Mouse (Mus musculus): ENCODE data around the gene Asb6. TPM values are rescaled to one million over a fixed set of nuclear protein-coding genes. Genes with fewer than 3 reads are reported as not detected.

Asb6 gene
- polyA plus RNA-seq, 1 experiment = 97.6 TPM

GRCm38 (mm10) chr2:30782312-30783290 is 47.5 kb downstream of the Asb6 start:
- no peaks in the 10 kb centered on the region for H3K27me3 ChIP-seq (ENCODE audit: control insufficient read depth, insufficient read depth, low read length)
- no peaks in the 10 kb centered on the region for H3K36me3 ChIP-seq (ENCODE audit: control insufficient read depth, insufficient read depth, low read length)
- no peak overlapping the region for H3K4me3 ChIP-seq (ENCODE audit: control insufficient read depth, insufficient read depth, low read length)
- peaks cover 17% of the 10 kb centered on the region for H3K4me1 ChIP-seq (replicated peaks; ENCODE audit: control insufficient read depth, insufficient read depth, low read length)
- DNase-seq = no peak
- H3K27ac ChIP-seq (ENCODE audit: control insufficient read depth, insufficient read depth, low read length) = no peak overlapping the region
- TF ChIP-seq CTCF (IDR thresholded peaks at IDR 0.05; ENCODE audit: borderline replicate concordance, control insufficient read depth, extremely low read depth, insufficient read depth, low read length, poor library complexity) (no peak), POLR2A (IDR thresholded peaks at IDR 0.05; ENCODE audit: control insufficient read depth, extremely low read depth, insufficient read depth, low read length, poor library complexity) (no peak)
- WGBS = 91% methylated on average over 8 of the region's 8 CpGs

- DNase-seq = no peak
- Histone ChIP-seq H3K27me3 (ENCODE audit: control insufficient read depth, insufficient read depth, low read length) (no peaks in the 10 kb centered on the region), H3K4me3 (ENCODE audit: control insufficient read depth, insufficient read depth, low read length) (no peak overlapping the region), H3K27ac (ENCODE audit: control insufficient read depth, insufficient read depth, low read length) (no peak overlapping the region), H3K4me1 (replicated peaks; ENCODE audit: control insufficient read depth, insufficient read depth, low read length) (peaks cover 10% of the 10 kb centered on the region), H3K36me3 (ENCODE audit: control insufficient read depth, insufficient read depth, low read length) (no peaks in the 10 kb centered on the region)
- WGBS = 79% methylated on average over 5 of the region's 5 CpGs
- TF ChIP-seq POLR2A (IDR thresholded peaks at IDR 0.05; ENCODE audit: control insufficient read depth, extremely low read depth, insufficient read depth, low read length, poor library complexity) = no peak
- TF ChIP-seq CTCF (IDR thresholded peaks at IDR 0.05; ENCODE audit: borderline replicate concordance, control insufficient read depth, extremely low read depth, insufficient read depth, low read length, poor library complexity) = no peak
These were observed 50.9 kb downstream of the Asb6 start for GRCm38 (mm10) chr2:30779241-30779640.

GRCm38 (mm10) chr2:30778235-30778634 is 51.9 kb downstream of the Asb6 start:
- WGBS = 96% methylated on average over 4 of the region's 4 CpGs

GRCm38 (mm10) chr2:30777266-30777665 is 52.9 kb downstream of the Asb6 start:
- no peak for TF ChIP-seq CTCF (IDR thresholded peaks at IDR 0.05; ENCODE audit: borderline replicate concordance, control insufficient read depth, extremely low read depth, insufficient read depth, low read length, poor library complexity)
- no peak for TF ChIP-seq POLR2A (IDR thresholded peaks at IDR 0.05; ENCODE audit: control insufficient read depth, extremely low read depth, insufficient read depth, low read length, poor library complexity)
- no peak overlapping the region for H3K4me3 ChIP-seq (ENCODE audit: control insufficient read depth, insufficient read depth, low read length)
- 98% methylated on average over 3 of the region's 3 CpGs for WGBS
- H3K36me3 ChIP-seq (ENCODE audit: control insufficient read depth, insufficient read depth, low read length) = no peaks in the 10 kb centered on the region
- H3K4me1 ChIP-seq (replicated peaks; ENCODE audit: control insufficient read depth, insufficient read depth, low read length) = no peaks in the 10 kb centered on the region
- H3K27ac ChIP-seq (ENCODE audit: control insufficient read depth, insufficient read depth, low read length) = no peak overlapping the region
- DNase-seq = no peak
- H3K27me3 ChIP-seq (ENCODE audit: control insufficient read depth, insufficient read depth, low read length) = no peaks in the 10 kb centered on the region; the same call in 1 of the 2 replicates

More at GRCm38 (mm10) chr2:30778235-30778634, 51.9 kb downstream of the Asb6 start:
- H3K36me3 ChIP-seq (ENCODE audit: control insufficient read depth, insufficient read depth, low read length) = no peaks in the 10 kb centered on the region
- no peak for DNase-seq
- no peak overlapping the region for H3K27ac ChIP-seq (ENCODE audit: control insufficient read depth, insufficient read depth, low read length)
- no peak for TF ChIP-seq POLR2A (IDR thresholded peaks at IDR 0.05; ENCODE audit: control insufficient read depth, extremely low read depth, insufficient read depth, low read length, poor library complexity)
- no peak for TF ChIP-seq CTCF (IDR thresholded peaks at IDR 0.05; ENCODE audit: borderline replicate concordance, control insufficient read depth, extremely low read depth, insufficient read depth, low read length, poor library complexity)
- peaks cover 3% of the 10 kb centered on the region; the same call in 1 of the 2 replicates for H3K4me1 ChIP-seq (replicated peaks; ENCODE audit: control insufficient read depth, insufficient read depth, low read length)
- no peaks in the 10 kb centered on the region; the same call in 1 of the 2 replicates for H3K27me3 ChIP-seq (ENCODE audit: control insufficient read depth, insufficient read depth, low read length)
- no peak overlapping the region for H3K4me3 ChIP-seq (ENCODE audit: control insufficient read depth, insufficient read depth, low read length)

- Histone ChIP-seq H3K36me3 (ENCODE audit: control insufficient read depth, insufficient read depth, low read length) (no peaks in the 10 kb centered on the region), H3K4me1 (replicated peaks; ENCODE audit: control insufficient read depth, insufficient read depth, low read length) (peaks cover 10% of the 10 kb centered on the region; the same call in 1 of the 2 replicates), H3K4me3 (ENCODE audit: control insufficient read depth, insufficient read depth, low read length) (no peak overlapping the region), H3K27ac (ENCODE audit: control insufficient read depth, insufficient read depth, low read length) (no peak overlapping the region), H3K27me3 (ENCODE audit: control insufficient read depth, insufficient read depth, low read length) (peaks cover 13% of the 10 kb centered on the region; the same call in 1 of the 2 replicates)
- DNase-seq = no peak
- TF ChIP-seq CTCF (IDR thresholded peaks at IDR 0.05; ENCODE audit: borderline replicate concordance, control insufficient read depth, extremely low read depth, insufficient read depth, low read length, poor library complexity) = no peak
- TF ChIP-seq POLR2A (IDR thresholded peaks at IDR 0.05; ENCODE audit: control insufficient read depth, extremely low read depth, insufficient read depth, low read length, poor library complexity) = no peak
- 54% methylated on average over 3 of the region's 3 CpGs for WGBS
These were observed 54.2 kb downstream of the Asb6 start for GRCm38 (mm10) chr2:30775955-30776354.

GRCm38 (mm10) chr2:30773313-30774005 is 56.7 kb downstream of the Asb6 start:
- no peak for DNase-seq
- TF ChIP-seq POLR2A (IDR thresholded peaks at IDR 0.05; ENCODE audit: control insufficient read depth, extremely low read depth, insufficient read depth, low read length, poor library complexity) (no peak), CTCF (IDR thresholded peaks at IDR 0.05; ENCODE audit: borderline replicate concordance, control insufficient read depth, extremely low read depth, insufficient read depth, low read length, poor library complexity) (no peak)
- Histone ChIP-seq H3K27me3 (ENCODE audit: control insufficient read depth, insufficient read depth, low read length) (peaks cover 17% of the 10 kb centered on the region; the same call in 1 of the 2 replicates), H3K4me3 (ENCODE audit: control insufficient read depth, insufficient read depth, low read length) (no peak overlapping the region), H3K4me1 (replicated peaks; ENCODE audit: control insufficient read depth, insufficient read depth, low read length) (peaks cover 10% of the 10 kb centered on the region; the same call in 1 of the 2 replicates), H3K36me3 (ENCODE audit: control insufficient read depth, insufficient read depth, low read length) (no peaks in the 10 kb centered on the region), H3K27ac (ENCODE audit: control insufficient read depth, insufficient read depth, low read length) (no peak overlapping the region)
- 84% methylated on average over 8 of the region's 8 CpGs for WGBS

Other genes with a start within 250 kb of the Asb6 start
- 1.7 and 2.9 TPM in 2 replicates for gene Cstad, start 235.3 kb downstream of the Asb6 start, polyA plus RNA-seq (2012; rRNA removed)
- gene 1700001O22Rik, start 26.7 kb downstream of the Asb6 start, polyA plus RNA-seq (2012; rRNA removed) = 4.0 and 5.2 TPM in 2 replicates
- 30.5 and 33.9 TPM in 2 replicates for gene Ntmt1, start 22.5 kb downstream of the Asb6 start, polyA plus RNA-seq (2012; rRNA removed)
- 2.2 and 2.5 TPM in 2 replicates for gene Prrx2, start 4.6 kb upstream of the Asb6 start, polyA plus RNA-seq (2012; rRNA removed)
- 10.1 and 12.3 TPM in 2 replicates for gene Ptges, start 99.5 kb upstream of the Asb6 start, polyA plus RNA-seq (2012; rRNA removed)
- 35.5 and 41.7 TPM in 2 replicates for gene Tor1b, start 122.6 kb upstream of the Asb6 start, polyA plus RNA-seq (2012; rRNA removed)
- 61.1 and 65.7 TPM in 2 replicates for gene Tor1a, start 137.6 kb upstream of the Asb6 start, polyA plus RNA-seq (2012; rRNA removed)
- 29.8 and 37.9 TPM in 2 replicates for gene BC005624, start 151.9 kb upstream of the Asb6 start, polyA plus RNA-seq (2012; rRNA removed)
- gene Usp20, start 151.9 kb upstream of the Asb6 start, polyA plus RNA-seq (2012; rRNA removed) = 21.0 and 24.9 TPM in 2 replicates

Data from thymus, adult 2 months (tissue).